Mouse (Mus musculus): Measurements from ENCODE around the gene Ptpdc1.

DNA sequence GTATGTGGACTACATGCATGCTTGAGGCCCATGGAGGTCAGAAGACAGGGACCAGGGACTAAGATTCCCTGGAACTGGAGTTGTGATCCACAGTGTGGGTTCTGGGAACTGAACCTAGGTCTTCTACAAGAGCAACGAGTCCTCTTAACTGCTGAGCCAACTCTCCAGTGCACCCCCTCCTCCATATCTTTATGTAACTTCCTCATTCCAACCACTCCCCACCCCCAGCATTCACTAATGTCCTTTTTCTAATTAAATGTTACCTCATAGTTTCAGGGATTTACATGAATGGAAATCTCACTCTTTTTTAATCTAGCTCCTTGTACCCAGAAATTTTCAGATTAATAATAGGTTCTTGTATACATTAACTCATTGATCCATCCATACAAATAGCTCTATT lies 69.5 kb downstream of the Ptpdc1 start:
- no peak for TF ChIP-seq POLR2A (IDR thresholded peaks at IDR 0.05; ENCODE audit: insufficient read depth, low read depth, low read length)
- no peak for TF ChIP-seq CTCF (IDR thresholded peaks at IDR 0.05)
- no peak for TF ChIP-seq EP300 (IDR thresholded peaks at IDR 0.05; ENCODE audit: insufficient read depth, low read depth, low read length)

All from heart, adult 2 months (tissue).